Mouse (Mus musculus) fibroblast of lung, adult 2 months (primary cell): Measurements from ENCODE around the gene Napb.

ENCODE experiments used
- DNase-seq: peaks from one replicate; pipeline ENCODE4 v3.0.0-alpha.2; 2011; ENCODE audit warnings: low read depth

Napb gene

DNA sequence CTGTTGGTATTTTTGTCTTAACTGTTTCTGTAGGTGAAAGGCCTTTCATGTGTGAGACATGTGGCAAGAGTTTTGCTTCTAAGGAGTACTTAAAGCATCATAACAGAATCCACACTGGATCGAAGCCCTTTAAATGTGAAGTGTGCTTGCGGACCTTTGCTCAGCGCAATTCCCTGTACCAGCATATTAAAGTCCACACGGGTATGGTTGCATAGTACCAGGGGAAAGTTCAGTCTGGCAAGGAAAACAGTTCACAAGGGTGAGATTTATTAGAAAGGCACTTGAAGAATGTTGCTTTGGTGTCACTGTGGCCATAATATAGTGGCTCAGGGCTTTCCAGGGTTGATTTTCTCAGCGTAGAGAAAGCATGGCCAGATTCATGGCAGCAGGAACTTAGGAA is 44.3 kb downstream of the Napb start:
- no peak for DNase-seq

DNA sequence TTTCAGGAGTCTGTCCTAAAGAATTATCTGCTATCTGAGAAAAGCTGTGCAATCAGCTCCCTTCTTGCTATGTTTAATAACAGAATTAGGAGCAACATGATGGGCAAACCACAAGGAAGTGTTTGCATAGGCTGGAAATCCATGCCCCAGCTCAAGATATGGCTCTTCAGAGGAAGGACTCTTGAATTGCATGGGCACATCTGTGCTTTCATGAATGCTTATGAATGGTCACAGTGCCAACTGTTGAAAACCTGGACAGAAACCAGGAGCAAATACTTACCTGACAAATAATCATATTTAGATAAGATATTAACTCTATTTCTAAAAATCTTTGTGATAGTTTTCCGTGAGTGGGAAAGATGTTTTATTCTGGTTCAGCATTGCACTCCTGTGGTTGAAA is 45.4 kb downstream of the Napb start:
- DNase-seq: no peak

DNA sequence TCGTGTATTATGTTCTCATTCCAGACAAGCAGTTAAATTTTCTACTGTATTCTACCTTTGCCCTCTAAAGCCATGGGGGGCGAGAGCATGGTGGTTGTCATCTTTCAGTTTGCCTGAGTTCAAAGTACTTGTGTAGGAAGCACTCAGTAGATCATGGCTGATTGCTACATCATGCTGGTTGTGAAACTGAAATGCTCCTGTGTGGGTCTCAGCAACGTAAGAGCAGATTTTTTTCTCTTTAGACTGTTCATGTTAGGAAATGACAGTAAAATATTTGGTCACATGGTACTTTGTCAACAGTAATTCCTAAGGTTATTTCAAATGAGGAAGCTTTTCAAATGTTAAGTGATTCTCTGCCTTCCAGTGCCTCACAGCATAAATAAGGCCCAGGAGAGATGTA is 46.6 kb downstream of the Napb start:
- DNase-seq: no peak

DNA sequence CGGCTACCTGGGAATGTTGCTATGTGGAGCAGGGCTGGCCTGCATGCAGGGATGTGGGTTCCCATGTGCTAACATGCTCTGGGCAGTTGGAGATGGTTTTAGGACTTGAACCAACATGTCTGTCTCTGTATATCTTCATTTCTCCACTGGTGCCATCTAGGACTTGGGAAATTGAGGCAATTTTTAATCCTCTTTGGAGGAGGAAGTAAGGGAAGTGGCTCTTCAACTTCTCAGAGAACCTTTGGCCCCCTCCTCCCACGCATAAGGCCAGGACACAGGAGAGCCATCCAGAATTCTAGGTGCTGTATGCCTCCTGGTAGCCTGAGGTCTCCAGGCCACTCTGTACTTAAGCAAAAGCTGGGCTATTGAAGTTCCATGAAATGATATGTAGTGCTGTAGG is 47.3 kb downstream of the Napb start:
- DNase-seq: no peak

DNA sequence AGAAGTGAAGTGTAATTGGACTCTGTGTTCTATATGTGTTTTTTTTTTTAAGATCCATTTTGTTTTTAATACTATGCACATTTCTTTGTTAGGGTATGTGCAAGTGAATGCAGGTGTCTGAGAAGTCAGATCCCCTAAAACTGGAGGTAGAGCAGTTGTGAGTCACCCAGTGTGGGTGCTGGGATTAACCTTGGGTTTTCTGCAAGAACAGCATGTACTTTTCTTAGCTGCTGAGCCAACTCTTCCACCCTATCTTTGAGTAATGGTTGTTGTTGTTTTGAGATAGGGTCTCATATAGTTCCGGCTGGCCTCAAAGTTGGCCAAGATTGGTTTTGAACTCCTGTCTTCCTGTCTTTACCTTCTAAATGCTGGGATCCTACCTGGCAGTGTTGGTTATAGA is 49.2 kb downstream of the Napb start:
- DNase-seq: no peak

DNA sequence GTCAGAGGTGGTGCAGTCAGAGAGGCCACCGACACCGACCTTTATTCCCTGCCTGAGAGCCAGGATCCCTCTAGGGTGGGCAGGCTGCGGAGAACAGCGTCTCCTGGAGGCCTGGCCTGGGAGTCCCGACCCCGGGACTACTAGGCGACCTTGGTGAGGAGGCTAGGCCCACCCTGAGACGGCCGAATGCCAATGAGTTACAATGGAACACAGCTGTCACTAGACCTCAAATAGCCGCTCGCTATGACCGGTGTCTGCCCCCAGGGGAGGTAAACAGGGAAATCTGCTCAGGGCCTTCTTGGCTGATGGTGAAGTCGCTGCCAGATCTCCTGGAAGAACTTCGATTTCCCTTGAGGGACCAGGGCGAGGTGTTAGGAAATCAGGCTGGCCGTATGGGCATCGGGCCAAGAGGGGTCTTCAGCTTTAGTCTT is 50.8 kb downstream of the Napb start:
- DNase-seq: peak; percentile 7

DNA sequence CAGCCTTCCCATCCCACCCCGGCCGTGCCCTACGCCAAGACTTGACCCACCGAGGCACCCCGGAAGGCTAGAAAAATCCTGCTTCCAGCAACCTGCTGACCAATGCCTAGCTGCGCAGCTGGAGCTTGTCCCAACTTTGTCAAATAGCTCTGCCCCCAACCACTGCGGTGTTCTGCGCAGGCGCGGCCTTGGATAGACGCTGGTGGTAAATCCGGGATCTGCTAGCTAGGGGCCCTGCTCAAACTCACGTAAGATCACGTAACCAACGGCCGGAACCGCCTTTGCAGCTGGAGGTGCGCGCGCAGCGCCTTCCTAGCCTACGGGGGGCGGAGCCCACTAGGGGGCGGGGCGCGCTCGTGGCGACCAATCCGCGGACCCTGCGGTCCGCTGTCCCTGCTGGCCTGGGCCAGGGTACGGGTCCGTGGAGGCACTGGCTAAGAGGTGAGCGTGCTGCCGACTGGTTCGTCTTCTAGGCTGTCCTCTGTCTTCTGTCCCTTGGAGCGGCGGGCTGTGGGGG is 51.4 kb downstream of the Napb start, which contains the start of gene Gzf1:
Gene Gzf1 (plus strand): TSS at position 249 of the 517 bp plus-strand sequence.
- DNase-seq: peak; percentile 95

DNA sequence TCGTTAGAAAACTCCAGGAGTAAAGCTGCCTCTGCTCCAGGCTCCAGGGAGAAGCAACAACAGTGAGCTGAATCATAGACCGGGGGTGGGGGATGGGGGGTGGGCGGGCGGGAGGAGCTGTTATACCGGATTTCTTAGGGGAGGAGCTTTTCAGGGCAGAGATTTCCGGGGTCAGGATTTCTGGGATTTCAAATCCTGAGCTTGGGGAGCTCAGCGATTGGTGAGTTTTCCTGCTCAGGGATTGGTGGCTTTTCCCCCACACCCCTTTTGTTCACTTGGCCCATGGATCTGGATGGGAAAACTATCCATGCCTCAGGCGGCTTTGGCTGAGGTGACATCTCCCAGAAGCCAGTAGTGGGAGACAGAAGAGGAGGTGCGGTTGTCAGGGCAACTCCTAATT is 52.9 kb downstream of the Napb start:
- peak; percentile 69 for DNase-seq

DNA sequence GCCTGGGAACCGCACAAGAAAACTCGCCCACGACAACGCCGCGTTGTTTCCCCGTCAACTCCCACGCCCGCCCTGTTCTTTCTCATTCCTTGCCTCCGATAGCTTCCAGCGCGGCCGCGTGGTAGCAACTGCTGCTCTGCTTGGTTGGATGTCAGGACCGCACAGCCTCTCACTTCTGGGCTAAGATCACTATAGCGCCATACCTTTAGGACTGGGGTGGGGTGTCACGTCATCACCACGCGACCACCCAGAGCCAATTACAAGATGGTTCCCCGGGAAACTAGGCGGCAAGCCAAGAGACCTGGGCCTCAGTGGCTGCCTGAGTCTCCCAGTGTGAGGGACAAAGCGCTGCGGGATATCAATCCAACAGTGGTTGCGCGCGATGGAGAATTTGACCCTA is 54.5 kb downstream of the Napb start:
- DNase-seq: no peak

DNA sequence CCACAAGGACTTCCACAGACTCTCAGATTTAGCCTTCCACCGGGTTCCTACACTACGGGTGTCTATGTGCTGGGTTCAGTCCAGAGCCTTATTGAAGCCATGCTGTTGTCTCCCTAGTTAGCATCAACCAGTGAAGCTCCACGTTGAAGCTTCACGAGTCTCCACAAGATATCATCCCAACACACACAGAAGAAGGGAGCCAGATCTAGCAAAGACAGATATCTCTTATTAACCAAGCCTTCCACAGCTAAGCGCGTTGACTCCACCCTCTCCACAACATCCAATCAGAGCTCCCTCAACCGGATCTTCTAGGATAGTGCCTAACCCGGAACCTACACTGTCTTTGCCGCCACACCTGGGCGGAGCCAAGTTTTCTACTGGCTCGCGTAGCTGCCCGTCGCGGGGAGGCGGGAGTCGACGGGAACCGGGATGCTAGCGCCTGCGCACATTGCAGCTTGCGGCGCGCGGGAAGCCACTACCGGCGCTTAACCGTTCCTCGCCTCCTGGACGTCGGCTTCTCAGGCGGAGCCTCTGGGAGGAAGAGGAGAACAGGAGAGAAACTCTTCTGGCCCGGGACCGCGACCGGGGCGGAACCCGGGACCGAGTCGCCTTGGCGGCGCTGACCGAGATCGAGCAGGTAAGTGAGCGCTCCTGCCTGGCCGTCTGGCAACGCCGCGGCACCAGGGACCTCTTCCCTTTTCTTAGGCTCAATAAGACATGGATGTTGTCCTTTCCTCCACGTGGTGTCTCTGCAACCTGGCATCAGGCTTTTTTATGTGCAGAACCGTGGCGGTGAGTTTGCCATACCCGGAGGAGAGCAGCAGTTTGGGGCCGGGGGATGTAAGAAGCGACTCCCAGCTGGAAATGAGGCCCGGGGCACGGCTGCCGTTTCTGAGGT is 59.8 kb downstream of the Napb start, which contains the start of gene Nxt1:
Gene Nxt1 (plus strand): TSS at position 403 of the 898 bp plus-strand sequence.
- peak; percentile 93 for DNase-seq

DNA sequence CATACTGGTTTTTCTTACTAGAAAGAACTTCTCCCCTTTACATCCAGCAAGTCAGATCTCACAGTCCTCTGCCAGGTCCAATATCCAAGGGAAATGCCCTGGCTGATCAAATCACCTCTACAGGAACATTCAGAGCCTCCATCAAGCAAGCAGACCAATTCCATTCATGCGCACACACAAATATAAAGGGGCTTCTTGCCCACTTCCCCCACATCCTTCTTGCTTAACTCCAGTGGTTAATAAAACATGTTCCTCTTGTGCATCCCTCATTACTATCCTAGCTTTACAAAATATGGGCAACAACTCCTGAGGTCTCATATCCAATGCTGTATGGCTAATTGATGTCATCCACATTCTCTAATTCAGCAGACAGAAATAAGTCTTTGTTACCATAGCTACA is 68.8 kb downstream of the Napb start:
- DNase-seq: no peak

DNA sequence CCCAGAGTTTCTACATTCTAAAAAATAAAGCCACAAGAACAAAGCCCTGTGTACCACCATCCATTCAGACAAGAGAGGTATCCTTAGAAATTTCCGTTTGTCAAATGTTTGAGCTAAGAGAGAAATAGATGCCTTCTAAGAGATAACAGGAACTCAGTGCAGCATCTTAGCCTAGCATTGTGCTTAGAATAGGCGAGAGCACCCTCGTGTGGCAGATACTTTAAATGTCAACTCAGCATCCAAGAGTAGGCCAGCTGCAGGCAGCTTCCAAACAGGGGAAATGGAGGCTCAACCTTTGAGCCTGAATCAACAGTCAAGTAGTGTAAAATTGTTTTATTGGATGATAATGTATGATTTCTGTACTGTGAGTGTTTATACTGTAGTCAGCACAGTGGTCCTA is 77.3 kb downstream of the Napb start:
- DNase-seq: peak; percentile 40

DNA sequence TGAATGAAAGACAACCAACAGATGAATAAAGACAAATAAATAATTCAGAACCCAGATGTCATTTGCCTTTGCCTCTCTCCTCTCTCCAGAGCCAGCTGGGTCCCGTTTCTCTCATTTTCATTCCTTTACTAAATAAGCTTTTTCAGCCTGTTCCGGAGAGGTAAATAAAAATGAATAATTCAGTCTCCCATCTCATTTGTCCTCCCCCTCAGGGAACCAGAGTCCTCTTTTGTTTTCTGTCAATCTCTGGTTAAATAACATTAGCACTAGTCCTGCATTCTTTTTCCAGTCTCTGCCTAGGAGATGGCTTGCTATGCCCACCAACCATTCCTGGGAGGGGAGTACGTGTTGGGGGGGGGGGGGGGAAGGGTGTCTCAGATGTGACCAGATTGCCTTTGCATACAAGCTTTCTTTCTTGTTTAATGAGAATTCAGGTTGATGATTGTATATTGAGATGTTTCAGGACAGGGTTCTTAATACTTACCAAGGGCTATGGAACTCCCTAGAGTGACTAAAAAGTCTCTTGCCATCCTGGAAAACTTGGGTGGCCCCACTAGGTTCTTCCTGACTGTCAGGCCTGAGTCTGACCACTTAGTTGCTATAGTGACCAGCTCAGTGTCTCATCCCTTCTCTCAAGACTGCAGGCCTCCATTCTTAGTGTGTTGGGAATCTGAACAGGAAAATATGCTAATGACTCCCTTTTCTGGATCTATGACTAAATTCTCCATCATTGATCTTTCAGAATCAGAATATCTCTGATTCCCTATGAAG is 81.5 kb downstream of the Napb start:
- DNase-seq: no peak

DNA sequence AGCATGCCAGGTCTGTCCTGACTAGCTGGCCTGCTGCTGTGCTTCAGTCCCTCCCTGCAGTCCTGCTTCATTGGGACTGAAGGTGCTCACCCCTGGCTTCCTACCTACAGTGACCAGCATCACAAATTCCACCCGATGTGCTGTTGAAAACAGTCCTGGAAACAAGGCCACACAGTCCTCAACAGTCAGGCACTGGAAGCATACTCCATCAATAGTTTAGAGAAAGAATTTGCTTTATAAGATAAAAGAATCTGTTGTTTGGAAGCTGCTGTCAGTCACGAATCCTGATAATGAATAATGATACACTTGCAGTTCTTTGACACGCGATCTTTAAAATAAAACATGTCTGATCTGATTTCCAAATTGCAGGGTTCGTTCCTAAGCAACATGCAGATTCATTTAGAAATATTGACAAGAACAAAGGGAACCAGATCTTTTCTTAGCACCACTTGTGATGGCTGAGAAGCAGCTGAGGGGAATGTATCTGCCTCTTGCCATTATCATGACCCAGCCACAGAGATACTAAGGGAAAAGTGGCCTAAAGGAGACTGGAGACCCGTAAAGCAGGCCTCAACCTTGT is 87.8 kb downstream of the Napb start:
- DNase-seq: no peak
